Mouse (Mus musculus): ENCODE data around the gene Ipcef1.

- no peak for TF ChIP-seq POLR2A (IDR thresholded peaks at IDR 0.05; ENCODE audit: low read depth, low read length)
- TF ChIP-seq CTCF (conservative IDR thresholded peaks at IDR 0.05; ENCODE audit: insufficient read depth, insufficient read length, low read depth, low read length): no peak
Observed at GRCm38 (mm10) chr10:6953115-6953514, 99.2 kb downstream of the Ipcef1 start.
